Mouse (Mus musculus) adipocyte (in vitro differentiated cells): ENCODE data around the gene Hist3h2ba.

Experiments
- DNase-seq: peaks from one replicate; pipeline ENCODE4 v3.0.0-alpha.2; 2016; ENCODE audit warnings: low spot score

Gene Hist3h2ba

DNA sequence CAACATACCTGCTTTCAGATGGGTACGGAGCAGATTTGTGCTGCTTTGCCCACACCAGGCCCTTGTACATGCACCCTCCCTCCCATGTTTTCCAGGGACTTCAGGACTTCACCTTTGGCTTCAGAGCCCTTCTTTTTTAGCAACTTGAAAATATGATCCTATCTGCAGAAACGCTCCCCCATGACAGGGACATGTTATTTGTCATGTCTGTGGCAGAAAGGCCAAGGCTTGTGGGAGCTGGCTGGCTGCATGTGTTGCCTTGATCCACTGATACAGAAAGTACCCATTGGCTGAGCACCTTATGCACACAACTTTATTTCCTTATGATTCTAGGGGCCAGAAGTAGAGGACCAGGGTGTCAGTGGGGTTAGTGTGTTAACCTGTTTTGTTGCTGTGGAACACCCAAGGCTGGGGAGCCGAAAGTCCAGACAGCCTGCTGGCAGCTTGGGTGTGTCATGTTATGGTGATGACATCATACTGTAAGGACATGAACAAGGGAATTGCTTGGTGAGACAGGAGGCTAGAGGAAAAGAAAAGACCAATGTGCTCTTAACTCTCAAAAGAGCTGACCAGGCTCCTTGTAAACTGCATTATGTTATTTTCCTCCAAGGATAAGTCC lies 36.7 kb downstream of the Hist3h2ba start:
- no peak for DNase-seq

DNA sequence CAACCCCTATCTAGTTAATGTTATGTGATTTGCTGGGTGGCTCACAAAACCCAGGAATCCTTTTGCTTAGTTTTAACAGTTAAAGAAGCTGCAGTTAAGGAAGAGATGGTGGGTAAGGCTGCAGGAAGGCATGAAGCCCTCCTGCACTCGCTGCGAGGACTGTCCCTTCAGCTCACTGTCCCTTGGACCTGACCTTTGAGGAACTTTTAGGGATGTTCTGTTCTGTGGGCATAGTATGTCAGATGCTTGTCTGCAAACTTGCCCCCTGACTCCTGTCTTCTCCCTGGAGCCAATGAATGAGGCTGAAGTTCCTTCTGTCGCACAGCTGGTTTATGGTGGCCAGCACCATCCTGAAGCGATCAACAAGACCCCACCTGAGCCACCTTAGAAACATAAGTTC lies 40.4 kb downstream of the Hist3h2ba start:
- DNase-seq: no peak

DNA sequence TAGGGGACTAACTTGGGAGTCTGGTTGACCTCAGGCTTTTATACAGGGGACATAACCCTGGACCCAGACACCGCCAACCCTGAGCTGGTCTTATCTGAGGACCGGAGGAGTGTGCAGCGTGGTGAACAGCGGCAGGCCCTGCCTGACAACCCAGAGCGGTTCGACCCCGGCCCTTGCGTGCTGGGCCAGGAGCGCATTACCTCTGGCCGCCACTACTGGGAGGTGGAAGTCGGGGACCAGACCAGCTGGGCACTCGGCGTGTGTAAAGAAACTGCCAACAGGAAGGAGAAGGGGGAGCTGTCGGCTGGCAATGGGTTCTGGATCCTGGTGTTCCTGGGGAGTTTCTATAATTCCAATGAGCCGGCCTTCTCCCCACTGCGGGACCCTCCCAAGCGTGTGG lies 41.4 kb downstream of the Hist3h2ba start:
- no peak for DNase-seq

DNA sequence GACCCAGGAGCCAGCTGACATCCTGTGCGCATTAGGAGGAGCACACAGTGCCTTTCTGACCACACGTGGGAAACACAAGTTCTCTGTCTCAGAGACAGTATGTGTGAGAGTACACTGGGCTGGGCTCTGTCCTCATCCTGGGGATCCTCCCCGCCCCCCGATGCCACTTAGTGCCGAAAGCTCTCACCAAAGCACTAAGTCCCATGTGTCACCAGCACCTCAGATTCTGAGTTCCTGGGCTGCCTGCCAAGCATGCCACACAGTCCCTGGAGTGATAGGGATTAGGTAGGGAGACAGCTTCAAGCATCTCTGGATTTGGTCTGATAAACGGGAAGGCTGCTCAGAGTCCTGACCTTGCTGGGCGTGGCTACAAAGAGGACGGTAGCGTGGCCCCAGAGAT lies 42.1 kb downstream of the Hist3h2ba start:
- DNase-seq: no peak

DNA sequence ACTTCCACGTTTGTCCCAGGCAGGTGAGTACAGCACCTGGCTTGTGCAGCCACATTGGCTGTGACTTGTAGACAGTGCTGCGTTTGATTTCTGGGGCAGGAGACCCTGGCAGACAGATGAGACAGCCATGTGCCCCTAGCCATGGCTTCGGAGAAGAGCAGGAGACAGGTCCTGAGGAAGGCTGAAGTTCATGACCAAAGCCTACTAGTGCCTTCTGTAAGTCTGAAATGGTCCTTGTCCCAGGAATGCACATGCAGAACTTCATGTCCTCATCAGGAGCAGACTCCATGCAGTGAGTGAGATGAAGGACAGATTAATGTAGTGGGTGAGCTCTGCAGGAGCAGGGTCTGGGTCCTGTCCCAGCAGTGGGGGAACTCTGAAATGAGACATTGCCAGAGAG lies 43.2 kb downstream of the Hist3h2ba start:
- no peak for DNase-seq

DNA sequence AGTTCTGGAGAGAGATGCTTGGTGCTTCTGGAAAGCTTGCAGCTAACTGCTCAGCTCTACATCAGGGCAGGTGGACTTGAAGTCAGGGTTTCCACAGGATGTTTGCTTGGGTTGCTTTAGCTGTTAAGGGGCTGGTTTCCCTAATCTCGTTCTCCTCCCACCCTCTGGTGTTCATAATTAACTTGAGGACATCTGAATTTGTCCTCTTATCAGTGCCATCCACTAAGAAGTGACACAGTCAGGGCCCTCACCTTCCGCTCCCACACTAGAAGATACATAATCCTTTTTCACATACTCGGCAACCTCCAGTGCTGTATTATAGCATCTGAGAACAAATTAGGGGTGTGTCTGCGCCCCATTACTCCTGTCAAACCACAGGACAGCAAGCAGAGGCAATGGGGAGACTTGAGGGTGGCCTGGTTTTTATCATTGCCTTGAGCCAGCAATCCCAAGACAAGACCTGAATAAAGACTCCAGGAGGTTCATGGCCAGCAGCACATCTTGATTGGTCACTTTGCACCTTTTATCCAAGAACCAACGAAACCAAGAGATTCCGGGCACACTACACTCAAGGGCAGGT lies 44.5 kb downstream of the Hist3h2ba start:
- DNase-seq: no peak

DNA sequence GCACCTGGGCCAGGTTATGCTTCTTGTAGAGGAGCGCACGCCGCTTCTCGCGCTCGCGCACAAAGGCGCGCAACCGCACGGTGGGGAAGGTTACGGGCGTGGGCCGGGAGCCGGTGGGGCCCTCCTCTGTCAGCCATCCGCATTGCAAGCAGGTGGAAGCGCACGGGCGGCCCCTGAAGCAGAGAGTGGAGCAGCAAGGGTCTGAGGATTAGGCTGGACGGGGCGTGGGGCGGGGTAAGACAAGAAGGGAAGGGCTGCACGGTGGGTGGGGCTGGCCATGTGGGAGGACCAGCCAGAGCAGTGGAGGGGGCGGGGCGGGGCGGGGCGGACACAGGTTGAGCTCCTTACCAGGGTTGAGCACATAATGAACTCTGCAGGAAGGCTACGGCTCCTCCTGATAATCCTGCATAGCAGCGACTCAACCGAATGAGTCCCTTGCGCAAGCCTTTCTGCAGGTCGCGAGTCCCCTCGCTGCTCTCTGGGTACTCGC lies 45.7 kb downstream of the Hist3h2ba start:
- DNase-seq: no peak

DNA sequence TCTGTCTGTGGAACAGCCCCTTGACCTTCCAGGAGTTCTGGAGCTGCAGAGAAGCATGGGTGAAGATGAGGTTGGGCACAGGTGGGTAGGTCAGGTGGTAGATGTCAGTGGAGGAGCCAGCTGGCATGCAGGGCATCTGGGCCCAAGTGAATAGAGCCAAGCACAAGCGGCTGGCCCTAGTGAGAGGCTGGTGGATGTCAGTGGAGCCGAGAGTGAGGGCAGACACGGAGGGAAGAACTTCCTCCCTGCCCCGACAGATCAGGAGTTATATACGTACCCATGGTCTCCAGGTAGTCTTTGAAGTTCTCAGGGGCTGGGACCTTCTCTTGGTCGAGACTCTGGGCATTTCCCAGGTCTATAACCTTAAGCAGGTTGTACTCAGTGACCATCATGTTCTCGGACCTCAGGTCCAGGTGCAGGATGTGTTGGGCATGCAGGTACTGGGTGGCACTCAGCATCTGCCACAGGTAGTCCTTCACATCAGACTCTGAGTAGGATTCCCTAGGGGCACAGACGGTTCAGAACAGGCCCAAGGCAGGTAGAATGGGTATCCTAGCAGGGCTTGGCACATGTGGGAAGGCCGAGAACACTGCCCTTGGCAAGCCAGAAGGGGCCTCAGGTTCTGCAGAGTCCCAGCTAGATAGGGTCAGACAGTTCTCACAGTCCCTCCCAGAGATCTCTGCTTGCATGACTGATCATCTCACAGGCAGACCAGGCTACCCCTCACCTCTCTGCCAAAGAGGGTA lies 46.5 kb downstream of the Hist3h2ba start:
- DNase-seq: no peak

DNA sequence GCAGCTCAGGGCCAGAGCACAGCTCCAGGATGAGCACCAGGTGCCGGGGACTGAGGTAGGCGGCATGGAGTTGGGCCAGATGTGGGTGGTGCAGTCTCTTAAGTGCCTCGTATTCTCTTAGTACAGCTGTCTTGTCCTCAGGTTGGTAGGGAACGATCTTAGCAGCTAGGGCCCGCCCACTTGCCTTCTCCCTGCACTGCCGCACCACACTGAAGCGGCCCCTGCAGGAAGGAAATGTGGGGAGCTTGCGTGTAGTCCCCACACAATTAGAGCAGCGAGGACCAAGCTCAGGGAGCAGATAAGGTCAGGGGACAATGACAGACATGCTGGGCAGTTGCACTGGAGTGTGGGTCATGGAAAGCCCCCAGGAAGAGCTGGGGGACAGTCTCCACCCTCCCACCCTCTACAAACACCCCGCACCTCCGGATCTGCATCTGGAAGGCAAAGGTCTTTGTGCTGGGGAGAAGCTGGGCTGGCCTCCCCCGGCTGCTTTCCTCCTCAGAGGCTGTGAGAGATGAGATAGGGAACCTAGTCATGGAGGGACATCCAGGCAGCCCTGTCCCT lies 47.2 kb downstream of the Hist3h2ba start:
- no peak for DNase-seq

DNA sequence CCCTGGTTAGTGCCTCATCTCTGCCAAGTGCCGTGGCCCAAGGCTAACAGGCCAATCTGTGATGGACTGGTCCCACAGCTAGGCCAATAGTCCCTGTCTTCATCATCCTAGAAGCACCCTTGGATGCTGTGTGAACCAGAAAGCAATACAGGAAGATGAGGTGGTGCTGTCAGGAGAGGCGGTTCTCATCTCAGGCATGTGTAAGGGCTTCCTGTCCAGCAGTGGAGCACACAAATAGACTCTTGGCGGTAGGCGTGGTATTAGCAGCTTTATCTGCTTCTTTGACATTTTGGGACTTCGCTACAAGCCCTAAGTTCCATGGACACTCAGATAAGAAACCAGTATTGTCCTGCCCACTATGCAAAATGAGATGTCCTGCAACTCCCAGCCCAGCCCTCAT lies 48.8 kb downstream of the Hist3h2ba start:
- DNase-seq: no peak
